Mouse (Mus musculus) heart, postnatal 0 days (tissue): Measurements from ENCODE around the gene Arhgdia.

ENCODE experiments used
- CTCF ChIP-seq: IDR thresholded peaks from 2 replicates; pipeline ENCODE4 v1.5.1; 2016; ENCODE audit warnings: antibody characterized with exemption, control low read depth, low read depth
- EP300 ChIP-seq: IDR thresholded peaks from 2 replicates; pipeline ENCODE4 v1.6.1; 2016; ENCODE audit warnings: antibody characterized with exemption, low read depth

DNA sequence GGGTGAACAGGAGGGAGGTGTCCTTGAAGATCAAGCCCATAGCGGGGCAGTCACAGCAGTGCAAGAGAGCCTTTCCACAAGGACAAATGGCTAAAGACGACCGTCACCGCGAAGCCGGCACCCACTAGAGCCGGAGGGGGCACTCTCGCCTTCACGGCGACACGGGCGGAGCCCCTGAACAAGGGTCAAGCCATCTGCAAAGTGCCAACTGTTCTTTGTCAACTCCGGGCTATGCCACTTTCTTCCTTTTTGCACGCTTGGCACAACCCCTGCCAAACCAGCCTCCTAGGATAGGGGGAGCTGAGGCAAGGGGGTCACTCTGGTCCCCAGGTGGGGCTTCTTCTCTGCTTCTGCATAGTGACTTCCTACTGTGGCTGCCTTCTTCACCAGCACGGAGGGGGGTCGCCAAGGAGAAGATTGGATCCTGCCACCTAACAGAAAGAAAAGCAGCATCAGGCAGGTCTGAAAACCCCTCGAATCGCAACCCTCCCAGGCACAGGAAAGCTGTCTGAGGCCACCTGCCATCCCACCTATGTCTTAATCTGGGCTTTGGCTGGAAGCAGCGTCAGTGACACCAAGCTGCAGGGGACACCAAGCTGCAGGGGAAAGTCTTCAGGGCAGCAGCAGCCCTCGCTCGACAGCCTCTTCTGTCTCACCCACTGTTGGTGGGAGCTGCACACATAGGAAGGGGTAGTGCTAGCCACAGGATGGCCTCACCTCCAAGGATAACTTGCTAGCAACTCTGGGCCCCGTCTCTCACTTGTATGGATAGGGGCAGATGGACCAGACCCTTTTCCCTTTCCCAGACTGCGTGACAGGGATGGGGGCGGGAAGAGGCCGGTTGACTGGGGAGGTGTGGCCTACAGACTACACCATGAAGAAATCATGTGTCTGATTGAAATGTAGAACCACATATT, 37.5 kb upstream of the Arhgdia start:
- TF ChIP-seq CTCF = no peak
- TF ChIP-seq EP300 = no peak
